Mouse (Mus musculus) C2C12 (cell line): ENCODE measurements around the gene Olfr697.

Experiments used
- CEBPB ChIP-seq: IDR thresholded peaks from one replicate; pipeline ENCODE4 v1.6.1; 2011; ENCODE audit warnings: low read depth, mild to moderate bottlenecking, control low read depth, moderate library complexity
- CTCF ChIP-seq: IDR thresholded peaks from one replicate; pipeline ENCODE4 v1.5.1; 2011; ENCODE audit not compliant: control insufficient read depth, insufficient read depth, insufficient read length
- MAX ChIP-seq: IDR thresholded peaks from one replicate; pipeline ENCODE4 v1.6.1; 2011; ENCODE audit warnings: mild to moderate bottlenecking, control low read depth
- MYOD1 ChIP-seq: IDR thresholded peaks from one replicate; pipeline ENCODE4 v1.6.1; 2011; ENCODE audit warnings: low read depth; ENCODE audit not compliant: control insufficient read depth, insufficient read length
- MYOG ChIP-seq: IDR thresholded peaks from one replicate; pipeline ENCODE4 v1.6.1; 2011; ENCODE audit not compliant: control insufficient read depth, insufficient read length; ENCODE audit errors: extremely low read depth
- USF1 ChIP-seq: IDR thresholded peaks from one replicate; pipeline ENCODE4 v1.6.1; 2011; ENCODE audit warnings: low read depth, mild to moderate bottlenecking, control low read depth, moderate library complexity

DNA sequence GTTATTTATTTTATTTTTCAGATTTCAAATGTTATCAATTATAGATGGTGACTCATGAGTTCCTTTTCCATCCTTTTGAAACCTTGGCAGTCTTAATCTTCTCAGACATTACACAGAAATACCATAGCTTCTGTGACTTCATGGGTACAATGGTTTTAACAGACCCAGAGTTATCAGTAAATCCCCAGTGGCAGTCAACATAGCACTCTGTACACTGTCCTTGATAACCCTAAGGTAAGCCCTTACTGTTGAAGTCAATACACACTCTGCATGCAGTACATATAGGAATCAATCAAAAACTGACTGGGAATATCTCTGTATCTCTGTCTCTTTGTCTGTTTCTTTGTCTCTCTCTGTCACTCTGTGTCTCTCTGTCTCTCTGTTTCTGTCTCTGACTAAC lies 5.2 kb downstream of the Olfr697 start:
- TF ChIP-seq CTCF (no peak), MYOG (no peak), USF1 (no peak), MAX (no peak), MYOD1 (no peak), CEBPB (no peak)
